Mouse (Mus musculus) forebrain, embryonic 15.5 days (tissue): Measurements from ENCODE around the gene Ndc1. TPM values are rescaled to one million over a fixed set of nuclear protein-coding genes. Genes with fewer than 3 reads are reported as not detected.

ENCODE experiments used
- ATAC-seq: fragments of 200-750 bp; cut with Nextera tagmentation; replicated peaks from 2 replicates; pipeline ENCODE4 v1.8.0; 2017; ENCODE audit warnings: mild to moderate bottlenecking, moderate TSS enrichment, moderate library complexity
- H3K27ac ChIP-seq: fragments of 300-500 bp; sonication (generic); replicated peaks from 2 replicates; pipeline ENCODE4 v1.5.1; 2015; ENCODE audit warnings: mild to moderate bottlenecking, inconsistent platforms
- H3K27me3 ChIP-seq: fragments of 300-500 bp; sonication (generic); 2 replicates; pipeline ENCODE4 v1.6.1; 2015; ENCODE audit warnings: inconsistent platforms
- H3K36me3 ChIP-seq: fragments of 300-500 bp; sonication (generic); 2 replicates; pipeline ENCODE4 v1.6.1; 2015; ENCODE audit warnings: mild to moderate bottlenecking, inconsistent platforms
- H3K4me1 ChIP-seq: fragments of 300-500 bp; sonication (generic); 2 replicates; pipeline ENCODE4 v1.6.1; 2015; ENCODE audit warnings: inconsistent platforms
- H3K4me2 ChIP-seq: fragments of 300-500 bp; sonication (generic); replicated peaks from 2 replicates; pipeline ENCODE4 v1.6.1; 2015; ENCODE audit warnings: mild to moderate bottlenecking, inconsistent platforms
- H3K4me3 ChIP-seq: fragments of 300-500 bp; sonication (generic); 2 replicates; pipeline ENCODE4 v1.5.1; 2015; ENCODE audit warnings: mild to moderate bottlenecking, inconsistent platforms
- H3K9ac ChIP-seq: fragments of 300-500 bp; sonication (generic); replicated peaks from 2 replicates; pipeline ENCODE4 v1.6.1; 2015; ENCODE audit warnings: mild to moderate bottlenecking, inconsistent platforms
- H3K9me3 ChIP-seq: fragments of 300-500 bp; sonication (generic); 2 replicates; pipeline ENCODE4 v1.6.1; 2016; ENCODE audit warnings: inconsistent platforms
- WGBS: fragments of 180-500 bp; shearing (Covaris S2); methylation state at CpG from one replicate; pipeline ENCODE4 v1.1.7; 2015; ENCODE audit warnings: mixed read lengths; 5-methylcytosine and 5-hydroxymethylcytosine counted together
- polyA plus RNA-seq: library from polyadenylated mRNA; unstranded; fragments of >200 nt; fragmentation: Nextera tagmentation; extraction: Ambion mirVana; gene quantifications from 2 replicates; pipeline ENCODE4 v1.2.1, GENCODE M21; 2015

The Ndc1 gene
- 18.9 and 20.8 TPM in 2 replicates for polyA plus RNA-seq

- under 1% methylated on average over 51 of the region's 51 CpGs for WGBS
- H3K27ac ChIP-seq = peak within 1 kb of the TSS; percentile 92
- H3K36me3 ChIP-seq = peaks cover 14% of the 10 kb centered on the region
- H3K9me3 ChIP-seq = no peaks in the 10 kb centered on the region
- peak within 1 kb of the TSS; percentile 79 for H3K4me2 ChIP-seq
- peak within 1 kb of the TSS; percentile 91 for H3K9ac ChIP-seq
- peak within 1 kb of the TSS; percentile 94 for H3K4me3 ChIP-seq
- ATAC-seq = peak; percentile 99
- no peaks in the 10 kb centered on the region for H3K27me3 ChIP-seq
- H3K4me1 ChIP-seq = peaks cover 9% of the 10 kb centered on the region
Observed at GRCm38 (mm10) chr4:107367567-107368314, at the start of gene Ndc1. TSS of gene Ndc1 (plus strand) at chr4:107367784.

- WGBS = 84% methylated on average over 8 of the region's 8 CpGs
- Histone ChIP-seq H3K36me3 (peaks cover 28% of the 10 kb centered on the region), H3K4me2 (no peak overlapping the region), H3K9me3 (no peaks in the 10 kb centered on the region), H3K9ac (no peak overlapping the region), H3K4me3 (no peak overlapping the region), H3K27me3 (no peaks in the 10 kb centered on the region), H3K27ac (no peak overlapping the region), H3K4me1 (peaks cover 10% of the 10 kb centered on the region)
- no peak for ATAC-seq
Observed at GRCm38 (mm10) chr4:107318646-107319045, 48.9 kb upstream of the Ndc1 start.

- H3K27me3 ChIP-seq = no peaks in the 10 kb centered on the region
- H3K9ac ChIP-seq = no peak overlapping the region
- no peak overlapping the region for H3K4me2 ChIP-seq
- H3K27ac ChIP-seq = no peak overlapping the region
- 89% methylated on average over 2 of the region's 2 CpGs for WGBS
- H3K36me3 ChIP-seq = peaks cover 33% of the 10 kb centered on the region
- no peaks in the 10 kb centered on the region for H3K4me1 ChIP-seq
- no peak for ATAC-seq
- no peaks in the 10 kb centered on the region for H3K9me3 ChIP-seq
- H3K4me3 ChIP-seq = no peak overlapping the region
Observed at GRCm38 (mm10) chr4:107321041-107321440, 46.5 kb upstream of the Ndc1 start.

- ATAC-seq = no peak
- Histone ChIP-seq H3K9me3 (no peaks in the 10 kb centered on the region), H3K4me2 (no peak overlapping the region), H3K27ac (no peak overlapping the region), H3K4me3 (no peak overlapping the region), H3K36me3 (peaks cover 33% of the 10 kb centered on the region), H3K27me3 (no peaks in the 10 kb centered on the region), H3K4me1 (no peaks in the 10 kb centered on the region), H3K9ac (no peak overlapping the region)
- 92% methylated on average over 2 of the region's 2 CpGs for WGBS
Observed at GRCm38 (mm10) chr4:107323113-107323512, 44.5 kb upstream of the Ndc1 start.

GRCm38 (mm10) chr4:107328530-107328929 lies 39.1 kb upstream of the Ndc1 start:
- H3K9ac ChIP-seq = no peak overlapping the region
- no peak overlapping the region for H3K4me3 ChIP-seq
- H3K27ac ChIP-seq = no peak overlapping the region
- no peaks in the 10 kb centered on the region for H3K27me3 ChIP-seq
- ATAC-seq = no peak
- 98% methylated on average over 8 of the region's 8 CpGs for WGBS
- no peaks in the 10 kb centered on the region for H3K9me3 ChIP-seq
- H3K36me3 ChIP-seq = peaks cover 10% of the 10 kb centered on the region
- H3K4me2 ChIP-seq = no peak overlapping the region
- H3K4me1 ChIP-seq = no peaks in the 10 kb centered on the region

- Histone ChIP-seq H3K9me3 (no peaks in the 10 kb centered on the region), H3K36me3 (peaks cover 4% of the 10 kb centered on the region; the same call in 1 of the 2 replicates), H3K9ac (no peak overlapping the region), H3K27ac (no peak overlapping the region), H3K4me1 (no peaks in the 10 kb centered on the region), H3K4me3 (no peak overlapping the region), H3K27me3 (no peaks in the 10 kb centered on the region), H3K4me2 (no peak overlapping the region)
- WGBS = 92% methylated on average over 4 of the region's 4 CpGs
- ATAC-seq = no peak
Observed at GRCm38 (mm10) chr4:107333514-107333913, 34.1 kb upstream of the Ndc1 start.

- Histone ChIP-seq H3K27me3 (no peaks in the 10 kb centered on the region), H3K4me3 (no peak overlapping the region), H3K27ac (no peak overlapping the region), H3K36me3 (no peaks in the 10 kb centered on the region), H3K9ac (no peak overlapping the region), H3K4me1 (no peaks in the 10 kb centered on the region), H3K9me3 (no peaks in the 10 kb centered on the region), H3K4me2 (no peak overlapping the region)
- no peak for ATAC-seq
- WGBS = 73% methylated on average over 8 of the region's 8 CpGs
Observed at GRCm38 (mm10) chr4:107336356-107336755, 31.2 kb upstream of the Ndc1 start.

- Histone ChIP-seq H3K4me3 (no peak overlapping the region), H3K27ac (no peak overlapping the region), H3K4me1 (no peaks in the 10 kb centered on the region), H3K36me3 (no peaks in the 10 kb centered on the region), H3K9ac (no peak overlapping the region), H3K4me2 (no peak overlapping the region), H3K27me3 (no peaks in the 10 kb centered on the region), H3K9me3 (no peaks in the 10 kb centered on the region)
- WGBS = 89% methylated on average over 5 of the region's 5 CpGs
- ATAC-seq = no peak
Observed at GRCm38 (mm10) chr4:107337455-107337854, 30.1 kb upstream of the Ndc1 start.

GRCm38 (mm10) chr4:107341354-107341753 lies 26.2 kb upstream of the Ndc1 start:
- 19% methylated on average over 5 of the region's 5 CpGs for WGBS
- H3K4me2 ChIP-seq = no peak overlapping the region
- no peak overlapping the region for H3K27ac ChIP-seq
- no peaks in the 10 kb centered on the region for H3K36me3 ChIP-seq
- no peak for ATAC-seq
- H3K4me3 ChIP-seq = no peak overlapping the region
- H3K27me3 ChIP-seq = no peaks in the 10 kb centered on the region
- no peak overlapping the region for H3K9ac ChIP-seq
- no peaks in the 10 kb centered on the region for H3K9me3 ChIP-seq
- no peaks in the 10 kb centered on the region for H3K4me1 ChIP-seq

- Histone ChIP-seq H3K9me3 (no peaks in the 10 kb centered on the region), H3K27ac (no peak overlapping the region), H3K36me3 (no peaks in the 10 kb centered on the region), H3K27me3 (no peaks in the 10 kb centered on the region), H3K4me3 (no peak overlapping the region), H3K4me2 (no peak overlapping the region), H3K9ac (no peak overlapping the region), H3K4me1 (no peaks in the 10 kb centered on the region)
- no peak for ATAC-seq
- WGBS = 81% methylated on average over 7 of the region's 7 CpGs
Observed at GRCm38 (mm10) chr4:107344612-107345011, 23.0 kb upstream of the Ndc1 start.

GRCm38 (mm10) chr4:107347221-107347620 lies 20.4 kb upstream of the Ndc1 start:
- Histone ChIP-seq H3K27me3 (no peaks in the 10 kb centered on the region), H3K27ac (no peak overlapping the region), H3K9ac (no peak overlapping the region), H3K9me3 (no peaks in the 10 kb centered on the region), H3K36me3 (no peaks in the 10 kb centered on the region), H3K4me1 (no peaks in the 10 kb centered on the region), H3K4me2 (no peak overlapping the region), H3K4me3 (no peak overlapping the region)
- 85% methylated on average over 6 of the region's 6 CpGs for WGBS
- no peak for ATAC-seq

GRCm38 (mm10) chr4:107348529-107349310 lies 18.9 kb upstream of the Ndc1 start:
- Histone ChIP-seq H3K36me3 (no peaks in the 10 kb centered on the region), H3K9ac (no peak overlapping the region), H3K27me3 (no peaks in the 10 kb centered on the region), H3K9me3 (no peaks in the 10 kb centered on the region), H3K4me3 (no peak overlapping the region), H3K27ac (no peak overlapping the region), H3K4me1 (no peaks in the 10 kb centered on the region), H3K4me2 (no peak overlapping the region)
- WGBS = 80% methylated on average over 20 of the region's 20 CpGs
- ATAC-seq = no peak
